Mouse (Mus musculus): Measurements from ENCODE around the gene Gpsm3.

Gene Gpsm3

DNA sequence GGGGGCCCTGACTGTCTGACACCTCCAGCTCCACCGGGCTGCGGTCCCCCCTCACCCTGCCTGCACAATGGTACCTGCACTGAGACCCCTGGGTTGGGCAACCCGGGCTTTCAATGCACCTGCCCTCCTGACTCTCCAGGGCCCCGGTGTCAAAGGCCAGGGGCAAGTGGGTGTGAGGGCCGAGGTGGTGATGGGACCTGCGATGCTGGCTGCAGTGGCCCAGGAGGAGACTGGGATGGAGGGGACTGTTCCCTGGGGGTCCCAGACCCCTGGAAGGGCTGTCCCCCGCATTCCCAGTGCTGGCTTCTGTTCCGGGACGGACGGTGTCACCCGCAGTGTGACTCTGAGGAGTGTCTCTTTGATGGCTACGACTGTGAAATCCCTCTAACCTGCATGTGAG, 7.1 kb upstream of the Gpsm3 start:
- no peak for DNase-seq (ENCODE audit: low read depth, low spot score)

DNA sequence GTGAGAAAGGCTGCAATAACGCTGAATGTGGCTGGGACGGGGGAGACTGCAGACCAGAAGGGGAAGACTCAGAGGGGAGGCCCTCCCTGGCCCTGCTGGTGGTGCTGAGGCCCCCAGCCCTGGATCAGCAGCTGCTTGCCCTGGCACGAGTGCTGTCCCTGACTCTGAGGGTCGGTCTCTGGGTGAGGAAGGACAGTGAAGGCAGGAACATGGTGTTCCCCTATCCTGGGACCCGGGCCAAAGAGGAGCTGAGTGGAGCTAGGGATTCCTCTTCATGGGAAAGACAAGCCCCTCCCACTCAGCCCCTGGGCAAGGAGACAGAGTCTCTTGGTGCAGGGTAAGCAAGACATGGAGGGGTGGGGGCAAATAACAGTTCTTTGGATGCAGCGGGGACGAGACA, 6.2 kb upstream of the Gpsm3 start:
- no peak for DNase-seq (ENCODE audit: low read depth, low spot score)

DNA sequence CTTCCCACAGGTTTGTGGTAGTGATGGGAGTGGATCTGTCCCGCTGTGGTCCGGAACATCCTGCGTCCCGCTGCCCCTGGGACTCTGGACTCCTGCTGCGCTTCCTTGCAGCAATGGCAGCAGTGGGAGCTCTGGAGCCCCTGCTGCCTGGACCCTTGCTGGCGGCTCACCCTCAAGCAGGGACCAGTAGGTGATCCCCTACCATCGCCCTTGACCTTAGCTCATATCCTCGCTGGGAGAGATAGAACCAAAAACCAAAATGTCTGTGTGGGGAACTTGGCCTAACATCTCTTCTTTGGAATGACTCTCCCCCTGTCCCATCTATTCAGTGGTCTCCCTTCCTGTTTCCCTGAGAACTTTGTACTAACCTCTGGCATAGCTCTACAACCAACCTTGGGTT, 5.8 kb upstream of the Gpsm3 start:
- no peak for DNase-seq (ENCODE audit: low read depth, low spot score)

DNA sequence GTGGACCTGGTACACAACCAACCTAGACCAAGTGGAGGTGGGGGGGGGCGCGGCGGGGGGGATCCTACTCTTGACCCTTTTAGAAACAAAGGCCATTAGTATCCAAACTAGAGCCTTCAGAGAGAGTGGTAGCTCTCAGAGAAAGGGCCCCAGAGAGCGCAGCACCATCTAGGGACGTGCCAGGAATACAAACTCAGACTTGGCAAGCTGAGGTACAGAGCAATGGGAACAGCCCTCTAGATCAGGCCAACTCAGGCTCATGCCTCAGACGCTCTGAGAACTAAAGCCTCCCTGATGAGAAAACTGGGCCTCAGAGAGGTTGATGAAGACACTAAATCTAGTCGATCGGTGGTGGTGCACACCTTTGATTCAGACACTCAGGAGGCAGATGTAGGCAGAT, 4.5 kb upstream of the Gpsm3 start:
- DNase-seq (ENCODE audit: low read depth, low spot score): no peak

DNA sequence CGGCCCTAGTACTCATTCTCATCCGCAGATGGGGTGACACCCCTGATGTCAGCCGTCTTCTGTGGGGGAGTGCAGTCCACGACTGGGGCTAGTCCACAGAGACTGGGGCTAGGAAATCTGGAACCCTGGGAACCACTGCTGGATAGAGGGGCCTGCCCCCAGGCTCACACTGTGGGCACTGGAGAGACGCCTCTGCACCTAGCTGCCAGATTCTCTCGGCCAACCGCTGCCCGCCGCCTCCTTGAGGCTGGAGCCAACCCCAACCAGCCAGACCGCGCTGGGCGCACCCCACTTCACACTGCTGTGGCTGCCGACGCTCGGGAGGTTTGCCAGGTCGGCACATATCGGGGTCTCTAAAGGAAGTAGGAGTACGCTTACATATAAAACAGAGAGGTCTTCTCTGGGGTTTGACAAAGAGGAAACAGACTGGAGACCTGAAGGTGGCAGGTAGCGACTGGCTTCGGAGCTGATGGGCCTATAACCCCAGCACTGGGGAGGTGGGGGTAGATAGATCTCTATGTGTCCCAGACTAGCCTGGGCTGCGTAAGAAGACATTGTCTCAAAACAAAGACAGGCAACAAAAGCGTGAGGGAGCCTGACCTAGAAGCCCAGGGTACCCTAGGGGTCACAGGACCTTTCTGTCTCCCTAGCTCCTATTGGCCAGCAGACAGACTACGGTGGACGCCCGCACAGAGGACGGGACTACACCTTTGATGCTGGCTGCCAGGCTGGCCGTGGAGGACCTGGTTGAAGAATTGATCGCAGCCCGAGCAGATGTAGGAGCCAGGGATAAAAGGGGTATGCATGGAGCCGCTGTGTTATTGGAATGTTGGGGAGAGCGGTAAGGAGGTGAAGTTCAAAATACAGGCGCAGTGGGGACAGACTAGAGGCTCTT, 3.5 kb upstream of the Gpsm3 start:
- peak; percentile 13 for DNase-seq (ENCODE audit: low read depth, low spot score)

DNA sequence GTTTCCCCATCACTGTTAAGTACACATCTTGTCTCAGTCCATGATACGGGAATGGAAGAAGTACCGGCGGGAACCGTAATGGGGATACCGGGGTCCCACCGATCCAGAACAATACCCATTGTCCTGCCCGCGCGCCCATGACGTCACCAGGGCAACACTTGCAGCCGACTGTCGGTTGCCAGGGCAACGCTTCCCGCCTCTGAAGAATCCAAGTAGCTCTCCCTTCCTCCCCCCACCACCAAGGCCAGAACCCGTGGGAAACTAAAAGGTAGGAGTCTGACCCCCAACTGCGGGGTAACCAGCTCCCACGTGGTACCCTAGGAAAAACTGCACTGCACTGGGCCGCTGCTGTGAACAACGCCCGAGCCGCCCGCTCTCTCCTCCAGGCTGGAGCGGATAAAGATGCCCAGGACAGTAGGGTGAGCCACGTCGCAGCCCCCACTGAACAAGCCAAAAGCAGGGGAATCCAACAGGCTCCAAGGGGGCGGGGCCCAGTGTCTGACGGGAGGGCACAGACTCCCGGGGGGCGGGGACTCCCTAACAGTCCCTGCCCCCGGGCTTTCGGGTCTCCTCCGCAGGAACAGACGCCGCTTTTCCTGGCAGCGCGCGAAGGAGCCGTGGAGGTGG, 2.7 kb upstream of the Gpsm3 start:
- peak; percentile 81 for DNase-seq (ENCODE audit: low read depth, low spot score)

DNA sequence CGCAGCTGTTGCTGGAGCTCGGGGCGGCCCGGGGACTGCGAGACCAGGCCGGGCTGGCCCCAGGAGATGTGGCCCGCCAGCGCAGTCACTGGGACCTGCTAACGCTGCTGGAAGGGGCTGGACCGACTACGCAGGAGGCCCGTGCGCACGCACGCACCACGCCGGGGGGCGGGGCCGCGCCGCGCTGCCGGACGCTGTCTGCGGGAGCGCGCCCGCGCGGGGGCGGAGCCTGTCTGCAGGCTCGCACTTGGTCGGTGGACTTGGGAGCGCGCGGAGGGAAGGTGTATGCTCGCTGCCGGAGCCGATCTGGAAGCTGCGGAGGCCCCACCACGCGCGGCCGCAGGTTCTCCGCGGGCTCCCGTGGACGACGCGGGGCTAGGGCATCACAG, 2.2 kb upstream of the Gpsm3 start:
- DNase-seq (ENCODE audit: low read depth, low spot score): peak; percentile 97

DNA sequence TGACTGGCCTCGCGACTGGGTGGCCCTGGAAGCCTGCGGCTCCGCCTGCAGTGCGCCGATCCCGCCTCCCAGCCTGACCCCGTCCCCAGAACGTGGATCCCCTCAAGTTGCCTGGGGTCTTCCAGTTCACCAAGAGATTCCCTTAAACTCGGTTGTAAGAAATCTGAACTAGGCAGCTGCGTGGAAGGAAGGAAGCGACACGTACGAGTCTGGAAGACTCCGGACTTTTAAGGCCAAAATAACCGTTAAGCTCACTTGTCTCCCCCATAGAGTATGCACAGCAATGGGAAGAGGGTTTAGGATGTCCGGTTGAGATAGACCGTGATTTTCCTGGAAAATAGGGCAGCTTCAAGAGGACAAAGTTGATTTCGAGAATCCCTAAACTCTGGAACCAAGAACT, 1.8 kb upstream of the Gpsm3 start:
- no peak for DNase-seq (ENCODE audit: low read depth, low spot score)

DNA sequence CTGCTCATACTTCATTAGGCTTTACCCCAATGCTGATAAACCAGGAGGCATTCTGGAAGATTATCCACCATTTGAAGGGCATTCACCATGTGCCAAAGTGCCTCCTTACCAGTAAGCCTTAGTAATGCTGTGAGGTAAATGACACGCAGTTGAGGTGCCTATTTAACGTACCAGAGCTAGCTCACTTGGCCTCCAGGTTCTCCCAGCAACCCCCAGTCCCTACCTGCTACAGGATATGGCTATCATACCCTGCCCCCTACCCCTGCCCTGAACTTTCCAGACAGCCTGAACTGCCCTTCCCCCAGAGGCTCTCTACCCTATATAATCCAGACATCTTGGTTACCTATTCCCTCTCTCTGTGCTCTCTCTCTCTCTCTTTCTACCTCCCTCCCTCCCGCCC, 839 bp upstream of the Gpsm3 start:
- peak; percentile 35 for DNase-seq (ENCODE audit: low read depth, low spot score)

DNA sequence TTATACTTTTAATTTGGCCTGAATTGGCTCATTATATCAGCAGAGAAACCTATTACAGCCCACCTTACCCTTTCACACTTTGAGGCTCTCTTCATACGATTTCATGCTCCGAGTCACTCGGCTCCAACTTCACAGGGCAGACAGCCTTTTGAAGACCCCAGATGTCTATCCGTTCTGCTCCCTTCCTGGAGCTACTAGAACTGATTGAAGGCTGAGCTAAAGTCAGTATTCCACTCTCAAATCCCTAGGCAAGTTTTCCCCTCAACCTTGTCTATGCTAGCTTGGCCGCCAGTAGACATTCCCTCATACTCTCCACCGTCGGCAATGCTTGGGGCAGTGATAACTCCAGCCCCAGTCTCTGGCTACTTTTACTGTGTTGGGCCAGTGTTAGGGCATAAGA, 400 bp upstream of the Gpsm3 start:
- DNase-seq (ENCODE audit: low read depth, low spot score): peak; percentile 17

DNA sequence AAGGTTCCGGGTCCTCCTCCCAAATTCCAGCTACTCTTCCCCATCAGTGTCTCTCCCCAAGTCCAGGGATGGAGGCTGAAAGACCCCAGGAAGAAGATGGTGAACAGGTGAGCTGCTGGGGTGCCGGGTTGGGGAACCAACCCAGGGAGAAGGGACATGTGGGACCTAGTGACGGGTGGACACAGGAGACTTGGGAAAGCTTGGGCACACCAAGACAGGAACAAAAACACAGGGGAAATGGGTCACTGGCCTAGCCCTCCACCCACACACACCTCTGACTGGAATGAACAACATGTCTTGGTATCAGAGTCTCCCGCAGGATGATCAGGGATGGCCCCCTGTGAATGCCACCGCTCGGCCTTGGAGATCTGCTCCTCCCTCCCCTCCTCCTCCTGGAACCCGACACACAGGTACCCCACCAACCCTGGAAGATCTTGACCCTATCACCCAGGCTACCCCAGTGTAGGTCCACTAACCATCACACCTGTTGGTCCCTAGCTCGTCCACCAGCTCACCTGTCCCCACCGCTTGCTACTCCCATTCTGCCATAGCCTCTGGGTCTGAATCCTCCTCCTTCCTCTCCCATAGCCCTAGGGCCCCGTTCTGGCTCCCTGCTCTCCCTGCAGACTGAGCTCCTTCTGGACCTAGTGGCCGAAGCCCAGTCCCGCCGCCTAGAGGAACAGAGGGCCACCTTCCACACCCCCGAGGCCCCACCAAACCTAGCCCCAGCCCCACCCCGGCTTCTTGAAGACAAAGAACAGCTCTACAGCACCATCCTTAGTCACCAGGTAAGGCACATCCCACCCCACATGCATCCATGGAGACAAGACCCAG, 765 bp downstream of the Gpsm3 start:
- no peak for DNase-seq (ENCODE audit: low read depth, low spot score)

DNA sequence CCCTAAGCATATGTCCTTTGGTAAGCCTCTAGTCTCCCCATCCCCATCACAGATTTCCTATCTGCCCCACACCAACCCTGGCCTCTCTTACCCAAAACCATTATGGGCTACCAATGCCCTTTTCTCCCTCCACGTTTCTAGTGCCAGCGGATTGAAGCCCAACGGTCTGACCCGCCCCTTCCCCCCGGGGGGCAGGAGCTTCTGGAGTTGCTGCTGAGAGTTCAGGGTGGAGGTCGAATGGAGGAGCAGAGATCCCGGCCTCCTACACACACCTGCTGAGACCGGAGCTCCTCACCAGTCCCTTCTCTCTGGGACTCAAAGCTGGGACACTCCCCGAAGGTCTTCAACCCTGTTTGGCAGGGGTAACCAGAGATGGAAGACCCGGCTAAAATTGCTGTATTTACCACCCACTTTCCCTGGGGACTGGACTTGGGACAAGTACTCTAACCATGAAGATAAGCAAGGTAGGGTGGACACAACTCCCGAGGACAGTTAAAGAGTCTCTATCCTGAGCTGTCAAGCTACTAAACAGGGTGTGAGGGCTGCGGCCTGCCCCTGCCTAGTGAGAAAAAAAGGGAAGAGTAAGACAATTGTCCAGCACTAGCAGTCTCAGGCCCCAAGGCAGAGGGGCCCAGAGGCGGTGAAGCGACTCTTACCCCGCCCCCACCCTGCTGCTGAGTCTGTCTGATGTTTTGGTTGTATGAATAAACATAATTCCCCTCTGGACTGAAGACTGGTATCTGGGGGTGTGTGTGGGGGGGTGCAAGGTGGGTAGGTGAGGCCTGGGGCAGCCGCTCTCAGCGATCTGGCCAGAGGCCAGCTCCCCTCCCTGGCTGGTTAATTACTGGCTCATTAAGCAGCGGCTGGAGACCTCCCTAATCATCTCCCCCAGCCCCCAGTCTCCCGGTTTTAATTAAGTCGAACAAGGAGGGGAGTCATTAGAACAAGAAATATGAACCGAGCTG, 1.7 kb downstream of the Gpsm3 start, which contains the start of gene Pbx2:
Gene Pbx2, plus strand, starts transcription at position 238 of the 965 bp plus-strand sequence.
- DNase-seq (ENCODE audit: low read depth, low spot score): peak; percentile 35

DNA sequence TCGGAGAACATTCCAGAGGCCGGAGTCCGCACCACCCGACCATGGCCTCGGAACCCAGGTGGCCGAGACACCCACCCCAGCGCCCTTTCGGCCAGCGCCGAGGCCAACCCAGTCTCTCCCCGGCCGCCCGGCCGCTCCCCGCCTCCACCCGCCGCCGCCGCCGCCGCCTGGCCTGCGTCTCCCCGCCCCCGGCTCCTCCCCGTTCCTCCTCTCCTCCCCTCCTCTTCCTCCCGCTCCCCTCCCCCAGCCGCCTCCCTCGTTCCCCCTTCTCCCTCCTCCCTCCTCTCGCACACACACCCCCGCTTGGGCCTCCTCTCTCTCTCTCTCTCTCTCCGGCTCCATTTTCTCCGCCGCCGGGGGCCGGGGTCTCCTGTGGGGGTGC, 2.4 kb downstream of the Gpsm3 start:
- DNase-seq (ENCODE audit: low read depth, low spot score): peak; percentile 89

DNA sequence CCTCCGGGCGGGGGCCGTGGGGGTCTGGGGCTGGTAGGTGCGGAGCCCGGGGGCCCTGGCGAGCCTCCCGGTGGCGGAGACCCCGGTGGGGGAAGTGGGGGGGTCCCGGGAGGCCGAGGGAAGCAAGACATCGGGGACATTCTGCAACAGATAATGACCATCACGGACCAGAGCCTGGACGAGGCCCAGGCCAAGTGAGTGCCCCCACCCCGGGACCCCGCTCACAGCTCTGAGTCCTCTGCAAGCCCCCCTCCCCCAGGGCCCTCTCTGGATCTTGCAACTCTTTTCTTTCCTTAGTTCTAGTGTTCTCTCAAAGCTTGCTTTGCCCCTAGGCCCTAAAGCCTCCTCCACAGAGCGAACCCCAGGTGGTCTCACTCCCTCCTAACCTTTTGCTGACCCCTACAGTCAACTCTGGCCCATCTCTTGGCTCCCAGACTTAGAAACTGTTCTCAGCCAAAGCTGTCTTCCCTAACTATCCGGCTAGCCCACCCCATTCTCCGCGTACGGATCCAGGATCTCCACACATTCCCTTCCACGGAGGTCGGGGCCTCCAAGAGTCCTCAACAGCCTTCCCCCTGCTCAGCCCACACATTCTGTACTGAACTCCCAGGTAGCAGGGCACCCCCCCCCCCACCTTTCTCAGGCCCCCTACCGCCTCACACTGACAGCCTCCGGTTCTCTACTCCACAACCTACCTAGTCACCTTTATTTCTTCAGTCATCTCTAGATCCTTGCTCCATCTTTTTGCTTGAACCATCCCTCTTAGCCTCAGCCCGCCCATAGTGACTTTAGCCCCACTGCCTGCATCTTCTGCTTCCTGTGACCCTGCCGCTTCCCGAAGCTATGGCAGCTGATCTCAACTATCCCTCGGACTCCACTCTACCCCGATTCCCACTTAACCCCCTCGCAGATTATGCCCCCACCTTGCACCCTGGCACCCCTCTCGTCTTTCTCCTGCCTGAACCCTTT, 3.3 kb downstream of the Gpsm3 start:
- DNase-seq (ENCODE audit: low read depth, low spot score): peak; percentile 20

DNA sequence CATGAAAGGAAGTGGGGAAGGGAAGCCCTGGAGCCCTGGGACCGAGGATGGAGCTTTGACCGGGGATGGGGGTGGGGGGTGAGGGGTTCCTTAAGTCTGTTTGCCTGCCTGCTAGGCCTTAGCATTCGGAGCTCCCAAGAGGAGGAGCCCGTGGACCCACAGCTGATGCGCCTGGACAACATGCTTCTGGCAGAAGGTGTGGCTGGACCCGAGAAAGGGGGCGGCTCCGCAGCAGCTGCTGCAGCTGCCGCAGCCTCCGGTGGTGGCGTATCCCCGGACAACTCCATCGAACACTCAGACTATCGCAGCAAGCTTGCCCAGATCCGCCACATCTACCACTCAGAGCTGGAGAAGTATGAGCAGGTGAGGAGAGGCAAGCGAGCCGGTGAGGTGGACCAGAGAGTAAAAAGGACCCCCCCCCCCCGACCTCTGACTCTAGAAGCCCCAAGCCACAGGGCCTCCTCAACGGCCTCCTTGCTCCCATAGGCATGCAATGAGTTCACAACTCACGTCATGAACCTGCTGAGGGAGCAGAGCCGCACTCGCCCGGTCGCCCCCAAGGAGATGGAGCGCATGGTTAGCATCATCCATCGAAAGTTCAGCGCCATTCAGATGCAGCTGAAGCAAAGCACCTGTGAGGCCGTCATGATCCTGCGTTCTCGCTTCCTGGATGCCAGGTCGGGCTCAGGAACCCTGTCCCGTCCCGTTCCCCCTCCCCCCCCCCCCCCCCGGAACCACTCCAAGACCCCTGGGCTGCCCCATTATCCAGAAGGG, 4.3 kb downstream of the Gpsm3 start:
- DNase-seq (ENCODE audit: low read depth, low spot score): no peak

DNA sequence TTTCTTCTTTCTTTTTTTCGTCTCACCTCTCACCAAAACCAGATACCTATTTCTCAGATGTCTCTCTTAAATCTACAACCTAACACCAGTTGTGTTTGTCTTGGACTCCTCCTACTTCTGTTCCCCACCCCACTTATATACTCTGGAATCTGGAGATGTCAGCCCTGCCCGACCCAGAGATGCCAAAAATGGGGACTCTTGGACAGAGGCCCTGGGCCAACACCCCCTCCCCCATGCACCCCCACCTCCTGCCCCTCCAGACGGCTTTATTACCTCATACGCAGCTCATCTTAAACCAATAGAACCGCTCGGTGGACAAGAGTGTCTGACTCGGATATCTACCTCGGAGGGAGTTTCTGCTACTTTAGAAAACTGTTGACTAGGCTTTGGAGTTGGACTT, 6.5 kb downstream of the Gpsm3 start:
- DNase-seq (ENCODE audit: low read depth, low spot score): no peak

DNA sequence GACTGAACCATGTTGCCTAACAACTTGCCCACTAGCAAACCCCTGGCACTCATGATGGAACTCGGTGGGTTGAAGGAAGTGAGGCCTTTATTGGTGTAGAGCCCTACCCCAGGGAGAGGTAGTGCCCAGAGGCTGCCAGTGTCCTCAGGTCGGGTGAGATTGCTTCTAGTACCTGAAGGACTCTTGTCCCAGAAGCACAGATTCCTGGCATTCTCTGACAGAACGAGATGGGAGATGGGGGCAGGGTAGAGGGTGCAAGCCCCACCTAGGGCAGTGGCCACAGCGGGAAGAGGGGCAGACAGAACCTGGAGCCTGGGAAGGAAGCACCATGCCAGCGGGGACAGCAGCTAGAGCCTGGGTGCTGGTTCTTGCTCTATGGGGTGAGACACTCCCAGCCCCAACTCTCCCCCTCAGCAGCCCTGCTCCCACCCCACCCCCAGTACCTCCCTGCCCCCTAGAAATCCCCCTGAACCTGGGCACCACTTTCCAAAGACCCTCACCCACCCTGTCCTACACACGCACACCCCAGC, 8.0 kb downstream of the Gpsm3 start, which contains the start of gene Ager:
Gene Ager, plus strand, starts transcription at position 297 of the 530 bp plus-strand sequence.
- no peak for DNase-seq (ENCODE audit: low read depth, low spot score)

DNA sequence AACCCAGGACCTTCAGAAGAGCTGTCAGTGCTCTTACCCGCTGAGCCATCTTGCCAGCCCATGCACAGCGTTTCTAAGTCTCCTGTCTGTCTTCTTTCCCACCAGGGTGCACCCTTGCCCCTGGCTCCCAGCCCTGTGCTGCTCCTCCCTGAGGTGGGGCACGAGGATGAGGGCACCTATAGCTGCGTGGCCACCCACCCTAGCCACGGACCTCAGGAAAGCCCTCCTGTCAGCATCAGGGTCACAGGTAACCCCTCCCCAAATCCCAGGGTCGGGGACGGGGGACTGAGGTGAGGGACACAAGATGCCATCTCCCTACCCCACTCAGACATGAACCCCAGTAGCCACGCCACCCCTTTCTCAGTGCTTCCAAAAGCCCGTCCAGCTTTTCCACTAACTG, 10.3 kb downstream of the Gpsm3 start:
- DNase-seq (ENCODE audit: low read depth, low spot score): no peak

DNA sequence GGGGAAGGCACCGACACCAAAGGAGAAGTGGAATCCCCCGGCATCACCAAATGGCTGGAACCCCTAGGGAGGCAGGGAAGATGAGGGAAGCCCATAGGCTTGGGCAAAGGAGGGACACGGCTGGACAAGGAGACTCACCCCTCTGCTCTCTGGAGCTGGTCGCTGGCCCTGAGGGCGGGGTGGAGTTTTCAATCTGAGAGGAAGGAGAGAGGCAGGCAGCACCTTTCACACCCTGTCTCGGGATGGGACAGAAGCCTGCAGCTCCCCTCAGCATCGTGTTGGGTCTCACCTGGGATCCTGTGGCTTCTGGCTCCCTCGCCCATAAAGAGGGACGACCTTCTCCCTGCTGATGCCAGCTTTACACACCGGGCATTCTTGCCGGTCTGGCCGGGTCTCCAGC, 12.2 kb downstream of the Gpsm3 start:
- DNase-seq (ENCODE audit: low read depth, low spot score): no peak
